Mouse (Mus musculus) kidney, embryonic 16.5 days (tissue): ENCODE measurements at regions not wholly inside any gene's neighbourhood (a gene's known extent, or its start where the extent isn't known, plus 50 kb on each side); places are given as distances from the start of the nearest gene placed in this dataset.

Source experiments
- ATAC-seq: fragments of 200-750 bp; cut with Nextera tagmentation; 2 replicates; pipeline ENCODE4 v1.8.0; 2017; ENCODE audit warnings: moderate TSS enrichment; ENCODE audit not compliant: low FRiP score, low TSS enrichment
- H3K27ac ChIP-seq: fragments of 300-500 bp; sonication (generic); 2 replicates; pipeline ENCODE4 v1.5.1; 2014; ENCODE audit warnings: low read length
- H3K27me3 ChIP-seq: fragments of 300-500 bp; sonication (generic); 2 replicates; pipeline ENCODE4 v1.6.1; 2014; ENCODE audit warnings: low read length, control low read depth, mixed read lengths; ENCODE audit not compliant: insufficient read depth
- H3K36me3 ChIP-seq: fragments of 300-500 bp; sonication (generic); 2 replicates; pipeline ENCODE4 v1.6.1; 2014; ENCODE audit warnings: low read length, control low read depth, mixed read lengths; ENCODE audit not compliant: insufficient read depth
- H3K4me1 ChIP-seq: fragments of 300-500 bp; sonication (generic); 2 replicates; pipeline ENCODE4 v1.6.1; 2014; ENCODE audit warnings: low read length, control low read depth, mixed read lengths; ENCODE audit not compliant: insufficient read depth
- H3K4me2 ChIP-seq: fragments of 300-500 bp; sonication (generic); replicated peaks from 2 replicates; pipeline ENCODE4 v1.6.1; 2014; ENCODE audit warnings: low read depth, low read length
- H3K4me3 ChIP-seq: fragments of 300-500 bp; sonication (generic); 2 replicates; pipeline ENCODE4 v1.5.1; 2014; ENCODE audit warnings: mild to moderate bottlenecking, low read length
- H3K9ac ChIP-seq: fragments of 300-500 bp; sonication (generic); replicated peaks from 2 replicates; pipeline ENCODE4 v1.6.1; 2014; ENCODE audit warnings: low read length
- H3K9me3 ChIP-seq: fragments of 300-500 bp; sonication (generic); 2 replicates; pipeline ENCODE4 v1.6.1; 2016; ENCODE audit warnings: low read length, control low read depth
- whole genome bisulfite sequencing: fragments of 180-500 bp; shearing (Covaris S2); extraction: QIAGEN DNeasy Blood & Tissue Kit; methylation state at CpG from one replicate; pipeline ENCODE4 v1.1.7; 2014; 5-methylcytosine and 5-hydroxymethylcytosine counted together

- Histone ChIP-seq H3K4me2 (no peak overlapping the region), H3K4me1 (no peaks in the 10 kb centered on the region), H3K4me3 (no peak overlapping the region), H3K9me3 (no peaks in the 10 kb centered on the region), H3K9ac (no peak overlapping the region), H3K27me3 (no peaks in the 10 kb centered on the region), H3K36me3 (no peaks in the 10 kb centered on the region), H3K27ac (no peak overlapping the region)
- 84% methylated on average over 11 of the region's 11 CpGs for WGBS
- ATAC-seq: no peak
These were observed 271.7 kb downstream of the Rps6kc1 start for GRCm38 (mm10) chr1:190639846-190640245.

GRCm38 (mm10) chr1:190634935-190635334, 276.6 kb downstream of the Rps6kc1 start:
- Histone ChIP-seq H3K4me3 (no peak overlapping the region), H3K9me3 (no peaks in the 10 kb centered on the region), H3K9ac (no peak overlapping the region), H3K4me1 (no peaks in the 10 kb centered on the region), H3K27ac (no peak overlapping the region), H3K4me2 (no peak overlapping the region), H3K27me3 (no peaks in the 10 kb centered on the region), H3K36me3 (no peaks in the 10 kb centered on the region)
- ATAC-seq: no peak
- WGBS: 69% methylated on average over 2 of the region's 2 CpGs

- no peak overlapping the region for H3K4me2 ChIP-seq
- ATAC-seq: no peak; the same call in 1 of the 2 replicates
- H3K4me3 ChIP-seq: no peak overlapping the region
- WGBS: 37% methylated on average over 2 of the region's 2 CpGs
- H3K9me3 ChIP-seq: no peaks in the 10 kb centered on the region
- no peaks in the 10 kb centered on the region for H3K27me3 ChIP-seq
- no peak overlapping the region for H3K9ac ChIP-seq
- no peaks in the 10 kb centered on the region for H3K4me1 ChIP-seq
- H3K27ac ChIP-seq: no peak overlapping the region
- H3K36me3 ChIP-seq: no peaks in the 10 kb centered on the region
These were observed 279.9 kb downstream of the Rps6kc1 start for GRCm38 (mm10) chr1:190631641-190632040.

- Histone ChIP-seq H3K27ac (no peak overlapping the region), H3K4me3 (no peak overlapping the region), H3K9me3 (no peaks in the 10 kb centered on the region), H3K27me3 (no peaks in the 10 kb centered on the region), H3K4me1 (no peaks in the 10 kb centered on the region), H3K36me3 (no peaks in the 10 kb centered on the region), H3K9ac (no peak overlapping the region), H3K4me2 (no peak overlapping the region)
- 92% methylated on average over 5 of the region's 5 CpGs for WGBS
- ATAC-seq: no peak
These were observed 281.4 kb downstream of the Rps6kc1 start for GRCm38 (mm10) chr1:190630193-190630592.

GRCm38 (mm10) chr1:190623916-190624315, 287.7 kb downstream of the Rps6kc1 start:
- Histone ChIP-seq H3K27me3 (no peaks in the 10 kb centered on the region), H3K9me3 (peaks cover 7% of the 10 kb centered on the region; the same call in 1 of the 2 replicates), H3K4me2 (no peak overlapping the region), H3K4me3 (no peak overlapping the region), H3K9ac (no peak overlapping the region), H3K27ac (no peak overlapping the region), H3K4me1 (no peaks in the 10 kb centered on the region), H3K36me3 (no peaks in the 10 kb centered on the region)
- 76% methylated on average over 8 of the region's 8 CpGs for WGBS
- no peak for ATAC-seq

- Histone ChIP-seq H3K4me1 (no peaks in the 10 kb centered on the region), H3K9ac (no peak overlapping the region), H3K9me3 (no peaks in the 10 kb centered on the region), H3K4me2 (no peak overlapping the region), H3K4me3 (no peak overlapping the region), H3K36me3 (no peaks in the 10 kb centered on the region), H3K27me3 (no peaks in the 10 kb centered on the region), H3K27ac (no peak overlapping the region)
- ATAC-seq: peak; percentile 73; the same call in 1 of the 2 replicates
- 35% methylated on average over 3 of the region's 3 CpGs for WGBS
These were observed 311.1 kb downstream of the Rps6kc1 start for GRCm38 (mm10) chr1:190600425-190600824.

- Histone ChIP-seq H3K4me1 (no peaks in the 10 kb centered on the region), H3K4me2 (no peak overlapping the region), H3K9ac (no peak overlapping the region), H3K27ac (no peak overlapping the region), H3K9me3 (no peaks in the 10 kb centered on the region), H3K27me3 (no peaks in the 10 kb centered on the region), H3K36me3 (no peaks in the 10 kb centered on the region), H3K4me3 (no peak overlapping the region)
- peak; percentile 54 for ATAC-seq
- 30% methylated on average over 11 of the region's 11 CpGs for WGBS
These were observed 311.9 kb downstream of the Rps6kc1 start for GRCm38 (mm10) chr1:190599622-190600021.

- Histone ChIP-seq H3K36me3 (no peaks in the 10 kb centered on the region), H3K27ac (no peak overlapping the region), H3K9me3 (no peaks in the 10 kb centered on the region), H3K9ac (no peak overlapping the region), H3K4me2 (no peak overlapping the region), H3K4me3 (no peak overlapping the region), H3K27me3 (no peaks in the 10 kb centered on the region), H3K4me1 (no peaks in the 10 kb centered on the region)
- ATAC-seq: no peak
- WGBS: 84% methylated on average over 2 of the region's 2 CpGs
These were observed 315.4 kb downstream of the Rps6kc1 start for GRCm38 (mm10) chr1:190596209-190596608.

- ATAC-seq: no peak
- H3K4me2 ChIP-seq: no peak overlapping the region
- H3K4me1 ChIP-seq: no peaks in the 10 kb centered on the region
- H3K27ac ChIP-seq: no peak overlapping the region
- no peaks in the 10 kb centered on the region for H3K36me3 ChIP-seq
- H3K4me3 ChIP-seq: no peak overlapping the region
- no peak overlapping the region for H3K9ac ChIP-seq
- WGBS: 89% methylated on average over 7 of the region's 7 CpGs
- H3K9me3 ChIP-seq: no peaks in the 10 kb centered on the region
- H3K27me3 ChIP-seq: no peaks in the 10 kb centered on the region
These were observed 319.9 kb downstream of the Rps6kc1 start for GRCm38 (mm10) chr1:190591621-190592020.

GRCm38 (mm10) chr1:190589586-190589985, 322.0 kb downstream of the Rps6kc1 start:
- Histone ChIP-seq H3K4me3 (no peak overlapping the region), H3K27ac (no peak overlapping the region), H3K4me1 (no peaks in the 10 kb centered on the region), H3K9me3 (no peaks in the 10 kb centered on the region), H3K9ac (no peak overlapping the region), H3K36me3 (no peaks in the 10 kb centered on the region), H3K27me3 (no peaks in the 10 kb centered on the region), H3K4me2 (no peak overlapping the region)
- ATAC-seq: peak; percentile 85
- 15% methylated on average over 2 of the region's 2 CpGs for WGBS
